Mouse (Mus musculus): ENCODE measurements around the gene Sspo.

Gene Sspo

GRCm38 (mm10) chr6:48447929-48448328 is at the start of gene Sspo:
Gene Sspo (plus strand): TSS chr6:48448229.
- no peak within 1 kb of the TSS for H3K4me3 ChIP-seq (replicated peaks; ENCODE audit: low read length)
- H3K4me1 ChIP-seq (replicated peaks; ENCODE audit: low read depth, low read length): peaks cover 18% of the 10 kb centered on the region

GRCm38 (mm10) chr6:48399906-48400305 is 48.1 kb upstream of the Sspo start:
- peaks cover 2% of the 10 kb centered on the region; the same call in 1 of the 2 replicates for H3K27me3 ChIP-seq (ENCODE audit: insufficient read depth, low read length)
- TF ChIP-seq CTCF (conservative IDR thresholded peaks at IDR 0.05; ENCODE audit: low read length) (no peak), POU5F1 (IDR thresholded peaks at IDR 0.05; ENCODE audit: borderline replicate concordance, low read length) (no peak), NANOG (IDR thresholded peaks at IDR 0.05; ENCODE audit: borderline replicate concordance, low read length) (no peak)

More at GRCm38 (mm10) chr6:48447929-48448328, at the start of gene Sspo:
- peaks cover 82% of the 10 kb centered on the region for H3K27me3 ChIP-seq (ENCODE audit: insufficient read depth, low read length)
- H3K36me3 ChIP-seq (ENCODE audit: insufficient read depth, low read length): no peaks in the 10 kb centered on the region
- H3K9me3 ChIP-seq (ENCODE audit: low read length): no peaks in the 10 kb centered on the region
- no peak for TF ChIP-seq NANOG (IDR thresholded peaks at IDR 0.05; ENCODE audit: borderline replicate concordance, low read length)
- no peak for TF ChIP-seq CTCF (conservative IDR thresholded peaks at IDR 0.05; ENCODE audit: low read length)

GRCm38 (mm10) chr6:48404071-48404470 is 44.0 kb upstream of the Sspo start:
- no peak for TF ChIP-seq POU5F1 (IDR thresholded peaks at IDR 0.05; ENCODE audit: borderline replicate concordance, low read length)
- no peak for TF ChIP-seq NANOG (IDR thresholded peaks at IDR 0.05; ENCODE audit: borderline replicate concordance, low read length)
- no peak for TF ChIP-seq CTCF (conservative IDR thresholded peaks at IDR 0.05; ENCODE audit: low read length)
- H3K36me3 ChIP-seq (ENCODE audit: insufficient read depth, low read length): peaks cover 70% of the 10 kb centered on the region
- H3K9me3 ChIP-seq (ENCODE audit: low read length): no peaks in the 10 kb centered on the region
- H3K4me1 ChIP-seq (replicated peaks; ENCODE audit: low read depth, low read length): peaks cover 17% of the 10 kb centered on the region
- no peak overlapping the region for H3K4me3 ChIP-seq (replicated peaks; ENCODE audit: low read length)
- H3K27me3 ChIP-seq (ENCODE audit: insufficient read depth, low read length): no peaks in the 10 kb centered on the region

More at GRCm38 (mm10) chr6:48399906-48400305, 48.1 kb upstream of the Sspo start:
- H3K36me3 ChIP-seq (ENCODE audit: insufficient read depth, low read length): peaks cover 39% of the 10 kb centered on the region
- H3K4me3 ChIP-seq (replicated peaks; ENCODE audit: low read length): no peak overlapping the region
- peaks cover 36% of the 10 kb centered on the region for H3K4me1 ChIP-seq (replicated peaks; ENCODE audit: low read depth, low read length)
- no peaks in the 10 kb centered on the region for H3K9me3 ChIP-seq (ENCODE audit: low read length)

GRCm38 (mm10) chr6:48409726-48410343 is 38.2 kb upstream of the Sspo start:
- H3K9me3 ChIP-seq (ENCODE audit: low read length): no peaks in the 10 kb centered on the region
- H3K4me1 ChIP-seq (replicated peaks; ENCODE audit: low read depth, low read length): peaks cover 9% of the 10 kb centered on the region
- H3K27me3 ChIP-seq (ENCODE audit: insufficient read depth, low read length): no peaks in the 10 kb centered on the region
- H3K36me3 ChIP-seq (ENCODE audit: insufficient read depth, low read length): peaks cover 99% of the 10 kb centered on the region
- TF ChIP-seq CTCF (conservative IDR thresholded peaks at IDR 0.05; ENCODE audit: low read length) (no peak), POU5F1 (IDR thresholded peaks at IDR 0.05; ENCODE audit: borderline replicate concordance, low read length) (no peak), NANOG (IDR thresholded peaks at IDR 0.05; ENCODE audit: borderline replicate concordance, low read length) (no peak)
- H3K4me3 ChIP-seq (replicated peaks; ENCODE audit: low read length): no peak overlapping the region

- Histone ChIP-seq H3K4me1 (replicated peaks; ENCODE audit: low read depth, low read length) (peaks cover 9% of the 10 kb centered on the region), H3K9me3 (ENCODE audit: low read length) (no peaks in the 10 kb centered on the region), H3K4me3 (replicated peaks; ENCODE audit: low read length) (no peak overlapping the region)
These were observed 37.5 kb upstream of the Sspo start for GRCm38 (mm10) chr6:48410551-48410950.

GRCm38 (mm10) chr6:48411193-48412092 is 36.6 kb upstream of the Sspo start:
- no peak for TF ChIP-seq CTCF (conservative IDR thresholded peaks at IDR 0.05; ENCODE audit: low read length)
- TF ChIP-seq NANOG (IDR thresholded peaks at IDR 0.05; ENCODE audit: borderline replicate concordance, low read length): no peak
- TF ChIP-seq POU5F1 (IDR thresholded peaks at IDR 0.05; ENCODE audit: borderline replicate concordance, low read length): no peak
- H3K4me3 ChIP-seq (replicated peaks; ENCODE audit: low read length): no peak overlapping the region
- H3K27me3 ChIP-seq (ENCODE audit: insufficient read depth, low read length): no peaks in the 10 kb centered on the region
- no peaks in the 10 kb centered on the region for H3K9me3 ChIP-seq (ENCODE audit: low read length)
- peaks cover 99% of the 10 kb centered on the region for H3K36me3 ChIP-seq (ENCODE audit: insufficient read depth, low read length)
- peaks cover 9% of the 10 kb centered on the region for H3K4me1 ChIP-seq (replicated peaks; ENCODE audit: low read depth, low read length)

More at GRCm38 (mm10) chr6:48410551-48410950, 37.5 kb upstream of the Sspo start:
- Histone ChIP-seq H3K27me3 (ENCODE audit: insufficient read depth, low read length) (no peaks in the 10 kb centered on the region), H3K36me3 (ENCODE audit: insufficient read depth, low read length) (peaks cover 99% of the 10 kb centered on the region)
- no peak for TF ChIP-seq POU5F1 (IDR thresholded peaks at IDR 0.05; ENCODE audit: borderline replicate concordance, low read length)
- no peak for TF ChIP-seq NANOG (IDR thresholded peaks at IDR 0.05; ENCODE audit: borderline replicate concordance, low read length)
- TF ChIP-seq CTCF (conservative IDR thresholded peaks at IDR 0.05; ENCODE audit: low read length): no peak

- TF ChIP-seq NANOG (IDR thresholded peaks at IDR 0.05; ENCODE audit: borderline replicate concordance, low read length) (no peak), CTCF (conservative IDR thresholded peaks at IDR 0.05; ENCODE audit: low read length) (no peak), POU5F1 (IDR thresholded peaks at IDR 0.05; ENCODE audit: borderline replicate concordance, low read length) (no peak)
- Histone ChIP-seq H3K4me3 (replicated peaks; ENCODE audit: low read length) (no peak overlapping the region), H3K9me3 (ENCODE audit: low read length) (no peaks in the 10 kb centered on the region), H3K36me3 (ENCODE audit: insufficient read depth, low read length) (peaks cover 99% of the 10 kb centered on the region), H3K4me1 (replicated peaks; ENCODE audit: low read depth, low read length) (peaks cover 9% of the 10 kb centered on the region), H3K27me3 (ENCODE audit: insufficient read depth, low read length) (no peaks in the 10 kb centered on the region)
These were observed 35.9 kb upstream of the Sspo start for GRCm38 (mm10) chr6:48412147-48412546.

- no peak overlapping the region for H3K4me3 ChIP-seq (replicated peaks; ENCODE audit: low read length)
- peaks cover 9% of the 10 kb centered on the region for H3K4me1 ChIP-seq (replicated peaks; ENCODE audit: low read depth, low read length)
- no peaks in the 10 kb centered on the region for H3K27me3 ChIP-seq (ENCODE audit: insufficient read depth, low read length)
- TF ChIP-seq POU5F1 (IDR thresholded peaks at IDR 0.05; ENCODE audit: borderline replicate concordance, low read length) (no peak), NANOG (IDR thresholded peaks at IDR 0.05; ENCODE audit: borderline replicate concordance, low read length) (no peak), CTCF (conservative IDR thresholded peaks at IDR 0.05; ENCODE audit: low read length) (no peak)
- peaks cover 99% of the 10 kb centered on the region for H3K36me3 ChIP-seq (ENCODE audit: insufficient read depth, low read length)
- no peaks in the 10 kb centered on the region for H3K9me3 ChIP-seq (ENCODE audit: low read length)
These were observed 35.4 kb upstream of the Sspo start for GRCm38 (mm10) chr6:48412662-48413061.

All from E14TG2a.4 (cell line).